Mouse (Mus musculus) embryonic facial prominence, embryonic 14.5 days (tissue): ENCODE results near the gene Slc35c1. TPM values are rescaled to one million over a fixed set of nuclear protein-coding genes. Genes with fewer than 3 reads are reported as not detected.

Source experiments
- ATAC-seq: fragments of 200-750 bp; cut with Nextera tagmentation; 2 replicates; pipeline ENCODE4 v1.8.0; 2017; ENCODE audit warnings: low read depth, moderate number of reproducible peaks, moderate TSS enrichment
- DNase-seq: peaks from one replicate; pipeline ENCODE4 v3.0.0-alpha.2; 2015; ENCODE audit warnings: low spot score
- H3K27ac ChIP-seq: fragments of 300-500 bp; sonication (generic); replicated peaks from 2 replicates; pipeline ENCODE4 v1.5.1; 2014; ENCODE audit warnings: low read depth, mild to moderate bottlenecking, low read length, moderate library complexity
- H3K27me3 ChIP-seq: fragments of 300-500 bp; sonication (generic); replicated peaks from 2 replicates; pipeline ENCODE4 v1.6.1; 2014; ENCODE audit warnings: low read length; ENCODE audit not compliant: control insufficient read depth, insufficient read depth
- H3K36me3 ChIP-seq: fragments of 300-500 bp; sonication (generic); 2 replicates; pipeline ENCODE4 v1.6.1; 2014; ENCODE audit warnings: low read length, mixed read lengths; ENCODE audit not compliant: control insufficient read depth, insufficient read depth
- H3K4me1 ChIP-seq: fragments of 300-500 bp; sonication (generic); 2 replicates; pipeline ENCODE4 v1.6.1; 2014; ENCODE audit warnings: antibody characterized with exemption, low read length; ENCODE audit not compliant: control insufficient read depth, insufficient read depth
- H3K4me2 ChIP-seq: fragments of 300-500 bp; sonication (generic); 2 replicates; pipeline ENCODE4 v1.6.1; 2014; ENCODE audit warnings: low read depth, mild to moderate bottlenecking, low read length, moderate library complexity, mixed read lengths
- H3K4me3 ChIP-seq: fragments of 300-500 bp; sonication (generic); 2 replicates; pipeline ENCODE4 v1.5.1; 2014; ENCODE audit warnings: low read depth, mild to moderate bottlenecking, low read length
- H3K9ac ChIP-seq: fragments of 300-500 bp; sonication (generic); 2 replicates; pipeline ENCODE4 v1.6.1; 2014; ENCODE audit warnings: low read depth, mild to moderate bottlenecking, low read length, moderate library complexity, mixed read lengths
- H3K9me3 ChIP-seq: fragments of 300-500 bp; sonication (generic); 2 replicates; pipeline ENCODE4 v1.6.1; 2016; ENCODE audit warnings: low read length; ENCODE audit not compliant: control insufficient read depth
- whole genome bisulfite sequencing: fragments of 180-500 bp; shearing (Covaris S2); extraction: QIAGEN DNeasy Blood & Tissue Kit; methylation state at CpG from one replicate; pipeline ENCODE4 v1.1.7; 2014; 5-methylcytosine and 5-hydroxymethylcytosine counted together
- polyA plus RNA-seq: library from polyadenylated mRNA; unstranded; fragments of >200 nt; fragmentation: Nextera tagmentation; extraction: Ambion mirVana; gene quantifications from 2 replicates; pipeline ENCODE4 v1.2.1, GENCODE M21; 2014

Slc35c1 gene
- polyA plus RNA-seq, 1 experiment from 2014 or later, result 15.7 TPM

GRCm38 (mm10) chr2:92411705-92412104 is 48.6 kb downstream of the Slc35c1 start:
- no peaks in the 10 kb centered on the region for H3K4me1 ChIP-seq
- H3K27me3 ChIP-seq, result no peaks in the 10 kb centered on the region
- no peak for DNase-seq
- H3K9ac ChIP-seq, result no peak overlapping the region
- H3K9me3 ChIP-seq, result no peaks in the 10 kb centered on the region
- no peak overlapping the region for H3K4me2 ChIP-seq
- H3K4me3 ChIP-seq, result no peak overlapping the region
- no peak overlapping the region for H3K27ac ChIP-seq
- no peak for ATAC-seq
- 92% methylated on average over 10 of the region's 10 CpGs for WGBS
- H3K36me3 ChIP-seq, result peaks cover 92% of the 10 kb centered on the region

- H3K27ac ChIP-seq, result no peak overlapping the region
- no peak for ATAC-seq
- H3K9ac ChIP-seq, result no peak overlapping the region
- no peaks in the 10 kb centered on the region for H3K9me3 ChIP-seq
- DNase-seq, result no peak
- WGBS, result 89% methylated on average over 18 of the region's 18 CpGs
- no peak overlapping the region for H3K4me2 ChIP-seq
- no peaks in the 10 kb centered on the region for H3K4me1 ChIP-seq
- no peaks in the 10 kb centered on the region for H3K27me3 ChIP-seq
- peaks cover 85% of the 10 kb centered on the region for H3K36me3 ChIP-seq
- H3K4me3 ChIP-seq, result no peak overlapping the region
Observed at GRCm38 (mm10) chr2:92408309-92409045, 51.9 kb downstream of the Slc35c1 start.

DNA sequence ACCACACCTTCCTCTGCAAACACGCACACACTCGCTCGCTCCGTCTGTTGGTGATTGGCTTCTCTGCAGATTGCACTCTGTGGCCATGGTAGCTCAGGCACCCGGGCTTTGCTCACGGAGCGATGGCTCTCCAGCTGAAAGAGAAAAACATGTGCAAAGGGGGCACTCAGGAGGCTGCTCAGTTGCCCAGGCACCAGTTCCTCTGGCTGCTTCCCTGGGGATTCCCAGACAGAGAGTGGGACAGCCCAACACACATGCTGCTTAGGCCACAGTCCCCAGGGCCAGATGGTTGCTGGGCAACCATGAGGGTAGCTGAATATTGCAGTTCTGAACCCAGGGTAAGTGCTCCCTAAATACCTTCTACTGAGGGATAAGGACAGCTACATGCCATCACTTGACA is 54.7 kb downstream of the Slc35c1 start:
- DNase-seq, result no peak
- H3K36me3 ChIP-seq, result peaks cover 62% of the 10 kb centered on the region

GRCm38 (mm10) chr2:92404737-92405136 is 55.6 kb downstream of the Slc35c1 start:
- Histone ChIP-seq H3K27ac (no peak overlapping the region), H3K4me2 (no peak overlapping the region), H3K9ac (no peak overlapping the region), H3K9me3 (no peaks in the 10 kb centered on the region), H3K4me3 (no peak overlapping the region), H3K36me3 (peaks cover 53% of the 10 kb centered on the region), H3K4me1 (peaks cover 4% of the 10 kb centered on the region; the same call in 1 of the 2 replicates), H3K27me3 (no peaks in the 10 kb centered on the region; the same call in 1 of the 2 replicates)
- DNase-seq (no peak), ATAC-seq (no peak)
- WGBS, result 72% methylated on average over 6 of the region's 6 CpGs

More for the DNA sequence above, 54.7 kb downstream of the Slc35c1 start:
- no peak overlapping the region for H3K9ac ChIP-seq
- WGBS, result 92% methylated on average over 7 of the region's 7 CpGs
- H3K4me1 ChIP-seq, result peaks cover 4% of the 10 kb centered on the region; the same call in 1 of the 2 replicates
- H3K9me3 ChIP-seq, result no peaks in the 10 kb centered on the region
- no peak overlapping the region for H3K27ac ChIP-seq
- H3K4me2 ChIP-seq, result no peak overlapping the region
- no peaks in the 10 kb centered on the region; the same call in 1 of the 2 replicates for H3K27me3 ChIP-seq
- ATAC-seq, result no peak
- no peak overlapping the region for H3K4me3 ChIP-seq

- no peak overlapping the region for H3K4me3 ChIP-seq
- DNase-seq (no peak), ATAC-seq (no peak)
- no peaks in the 10 kb centered on the region for H3K9me3 ChIP-seq
- H3K27me3 ChIP-seq, result no peaks in the 10 kb centered on the region; the same call in 1 of the 2 replicates
- no peak overlapping the region for H3K9ac ChIP-seq
- 91% methylated on average over 5 of the region's 5 CpGs for WGBS
- no peak overlapping the region for H3K4me2 ChIP-seq
- peaks cover 44% of the 10 kb centered on the region for H3K36me3 ChIP-seq
- H3K4me1 ChIP-seq, result peaks cover 4% of the 10 kb centered on the region; the same call in 1 of the 2 replicates
- H3K27ac ChIP-seq, result no peak overlapping the region
Observed at GRCm38 (mm10) chr2:92403776-92404319, 56.5 kb downstream of the Slc35c1 start.

Other genes starting within 250 kb of the Slc35c1 start
- 19.6 and 22.7 TPM in 2 replicates for gene Pex16, start 85.9 kb downstream of the Slc35c1 start, polyA plus RNA-seq
- gene Large2, start 85.7 kb downstream of the Slc35c1 start, polyA plus RNA-seq, result 10.7 and 11.1 TPM in 2 replicates
- 2.7 and 3.0 TPM in 2 replicates for gene 1700029I15Rik, start 78.0 kb downstream of the Slc35c1 start, polyA plus RNA-seq
- gene Mapk8ip1, start 59.3 kb downstream of the Slc35c1 start, polyA plus RNA-seq, result 17.6 and 18.1 TPM in 2 replicates
- 26.6 and 27.1 TPM in 2 replicates for gene Cry2, start 26.5 kb downstream of the Slc35c1 start, polyA plus RNA-seq
- gene Chst1, start 139.2 kb upstream of the Slc35c1 start, polyA plus RNA-seq, result 8.6 and 9.1 TPM in 2 replicates